Mouse (Mus musculus) ES-CJ7 (cell line): ENCODE data around the gene Tbc1d23.

Source experiments
- DNase-seq: peaks from one replicate; pipeline ENCODE4 v3.0.0; 2011; ENCODE audit warnings: low read depth, low spot score

The Tbc1d23 gene

DNA sequence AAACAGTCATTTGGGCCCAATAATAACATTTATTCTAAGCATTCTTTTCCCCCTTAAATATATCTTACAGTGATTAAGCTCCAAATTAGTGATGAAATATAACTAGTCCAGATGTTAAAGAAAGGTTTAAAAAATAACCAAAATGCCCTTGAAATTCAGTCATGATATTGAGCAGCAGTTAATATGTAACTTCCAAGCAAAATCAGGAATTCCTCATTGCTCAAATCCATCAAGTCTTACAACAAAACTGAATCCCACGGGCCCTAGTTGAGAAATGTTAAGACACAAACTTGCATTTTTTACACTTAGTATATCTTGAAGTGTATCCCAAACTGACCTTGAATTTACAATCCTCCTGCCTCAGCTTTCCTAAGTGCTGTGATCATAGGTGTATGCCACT is 67.6 kb downstream of the Tbc1d23 start:
- DNase-seq, result no peak

DNA sequence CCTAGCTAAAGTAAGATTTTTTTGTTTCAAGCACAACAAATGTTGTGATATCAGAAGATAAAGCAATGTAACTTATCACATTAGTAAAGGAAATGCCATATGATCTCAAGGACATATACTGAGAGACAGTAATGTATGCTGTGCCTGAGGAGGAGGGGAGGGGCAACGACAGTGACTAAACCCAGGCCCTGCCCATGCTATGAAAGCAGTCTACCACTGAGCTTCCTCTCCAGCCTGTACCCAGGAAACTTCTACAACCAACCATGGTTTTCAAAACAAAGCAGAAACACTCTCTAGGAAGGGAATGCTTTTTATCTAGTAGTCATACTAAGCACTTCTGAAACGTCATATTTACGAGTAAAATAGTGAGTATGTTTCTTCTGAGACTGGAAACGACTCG is 68.5 kb downstream of the Tbc1d23 start:
- no peak for DNase-seq

DNA sequence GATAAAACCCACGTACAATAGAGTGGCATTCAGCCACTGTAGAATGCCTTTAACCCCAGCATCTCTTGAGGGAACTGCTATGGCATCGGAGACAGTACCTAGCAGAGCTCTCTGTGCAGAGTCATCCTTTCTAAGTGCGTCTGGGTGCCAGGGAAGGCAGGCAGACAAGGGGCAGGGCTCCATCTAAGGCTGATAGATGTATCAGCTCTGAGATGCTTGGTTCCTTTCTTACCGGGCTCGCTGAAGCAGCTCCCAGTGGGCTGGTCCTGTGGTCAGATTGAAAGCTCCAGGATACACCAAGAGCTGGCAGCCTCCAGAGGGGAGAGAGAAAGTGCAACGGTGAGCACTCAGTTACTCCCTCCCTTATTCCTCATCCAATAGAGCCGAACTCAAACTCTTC is 71.5 kb downstream of the Tbc1d23 start:
- DNase-seq, result no peak

DNA sequence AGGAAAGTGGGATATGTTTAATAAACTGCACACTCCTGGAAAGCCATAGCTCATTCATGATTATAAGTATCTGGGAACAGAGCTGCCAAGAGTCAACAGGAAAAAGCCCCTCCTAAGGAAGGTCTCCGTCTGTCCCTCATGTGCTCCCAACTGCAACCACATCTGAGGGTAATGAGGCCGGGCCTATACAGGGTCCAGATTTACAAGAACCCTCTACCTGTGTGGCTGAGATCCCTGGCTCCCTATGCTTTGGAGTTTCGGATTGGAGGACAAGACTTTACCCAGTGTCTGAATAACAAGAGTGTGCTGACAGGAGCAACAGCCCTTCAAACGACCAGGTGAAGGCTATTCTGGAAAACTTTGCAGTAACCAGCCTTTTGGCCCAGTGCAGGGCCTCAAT is 73.6 kb downstream of the Tbc1d23 start:
- DNase-seq, result no peak

DNA sequence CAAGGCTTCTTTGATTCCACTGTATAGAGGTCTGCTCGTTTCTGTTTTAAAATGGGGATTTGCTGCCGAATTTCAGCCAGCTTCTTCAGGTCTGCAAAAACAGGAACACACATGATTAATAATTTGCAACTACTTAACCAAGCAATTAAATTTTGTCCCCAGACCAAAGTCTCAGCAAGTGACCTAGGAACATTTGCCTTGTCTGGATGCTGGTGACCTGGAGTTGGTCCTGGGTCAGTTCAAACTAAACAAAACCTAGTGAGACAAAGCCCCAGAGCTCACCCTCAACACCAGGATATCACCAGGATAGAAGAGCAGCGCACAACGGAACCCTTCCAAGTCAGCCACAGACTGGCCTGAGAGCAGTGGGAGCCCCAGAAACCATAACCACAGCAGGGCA is 74.2 kb downstream of the Tbc1d23 start:
- no peak for DNase-seq

DNA sequence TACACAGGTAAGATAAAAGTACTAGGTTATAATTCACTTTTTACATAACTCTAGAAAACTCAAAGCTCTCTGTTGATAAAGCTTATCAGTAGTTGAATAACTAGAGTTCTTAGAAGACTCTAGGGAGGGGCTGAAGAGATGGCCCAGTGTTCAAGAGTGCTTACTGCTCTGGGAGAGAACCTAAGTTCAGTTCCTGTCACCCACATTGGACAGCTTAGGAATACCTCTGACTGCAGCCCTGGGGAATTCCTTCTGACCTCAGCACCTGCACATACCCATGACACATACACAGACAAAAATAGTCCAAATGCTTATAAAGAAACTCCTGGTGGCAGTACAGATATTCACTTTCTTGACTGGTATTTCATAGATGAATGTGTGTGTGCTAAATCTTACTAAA is 75.4 kb downstream of the Tbc1d23 start:
- DNase-seq, result no peak

DNA sequence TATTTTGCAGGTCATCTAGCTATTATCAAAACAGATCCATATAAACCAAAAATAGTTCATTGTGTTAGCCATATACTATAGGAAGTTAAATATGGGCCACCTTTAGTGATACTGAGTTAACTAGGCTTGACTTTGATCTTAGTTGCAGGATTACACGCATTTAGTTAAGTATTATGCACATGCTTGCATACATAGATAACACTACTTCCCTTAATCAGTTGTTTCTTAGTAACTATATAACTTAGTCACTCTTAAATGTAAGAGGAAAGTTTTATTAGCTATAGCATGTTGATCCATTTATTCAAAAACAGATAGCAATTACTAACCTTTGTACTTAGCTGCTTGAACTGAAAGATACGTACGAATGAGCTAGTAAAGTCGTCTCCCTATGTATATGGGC is 79.9 kb downstream of the Tbc1d23 start:
- DNase-seq, result no peak

DNA sequence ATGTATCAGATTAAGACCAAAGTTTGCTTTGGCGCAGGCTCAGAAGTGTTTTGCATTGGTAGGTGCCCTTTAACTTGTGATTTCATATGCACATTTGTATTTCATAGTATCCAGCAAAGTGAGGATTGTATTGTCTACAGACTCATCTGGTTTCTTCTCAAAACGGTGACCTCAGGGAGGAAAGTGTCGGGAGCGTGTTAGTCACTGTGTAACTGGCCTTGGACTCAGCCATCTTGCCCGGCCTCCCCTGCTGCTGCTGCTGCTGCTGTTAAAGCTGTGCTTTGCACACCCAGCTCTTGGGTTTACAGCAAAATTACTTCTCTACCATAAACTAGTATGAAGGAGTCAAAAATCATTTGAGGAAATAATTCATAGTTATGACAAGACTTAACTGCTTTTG is 86.6 kb downstream of the Tbc1d23 start:
- DNase-seq, result no peak

DNA sequence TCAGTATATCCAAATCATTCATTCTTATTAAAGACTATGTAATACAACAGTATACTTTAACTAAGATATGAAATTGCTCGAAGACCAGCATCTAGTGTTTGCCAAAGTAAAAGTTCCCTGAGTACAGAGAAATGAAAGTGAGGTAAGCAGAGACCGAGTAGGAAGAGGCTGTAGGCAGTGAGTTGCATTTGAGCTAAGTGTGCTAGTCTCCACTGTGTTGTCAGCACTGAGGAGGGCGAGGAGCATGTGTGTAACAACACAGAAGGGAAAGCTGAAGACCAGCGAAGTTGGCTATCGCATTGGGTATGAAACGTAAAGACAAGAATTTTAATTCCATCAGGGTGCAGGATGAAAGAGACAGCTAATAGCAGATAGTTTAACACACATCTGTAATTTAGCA is 97.7 kb downstream of the Tbc1d23 start:
- no peak for DNase-seq

DNA sequence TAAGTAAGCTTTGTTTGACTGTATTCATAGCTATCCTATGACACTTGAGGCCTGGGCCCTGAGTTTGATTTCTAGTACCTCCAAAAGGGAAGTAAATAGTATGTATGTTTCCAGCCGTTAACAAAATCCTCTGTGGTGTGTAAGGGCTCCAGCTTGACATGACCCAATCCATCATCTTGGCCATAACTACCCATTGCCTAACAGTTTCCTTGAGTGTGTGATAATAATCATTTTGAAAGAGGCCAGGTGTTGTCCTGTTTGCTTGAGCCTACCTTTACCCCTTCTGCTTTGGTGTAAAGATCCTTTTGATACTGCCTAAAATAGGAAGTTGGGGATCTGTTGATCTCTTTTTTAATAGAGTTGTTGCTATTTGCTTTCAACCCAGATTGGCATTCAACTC is 99.0 kb downstream of the Tbc1d23 start:
- no peak for DNase-seq

DNA sequence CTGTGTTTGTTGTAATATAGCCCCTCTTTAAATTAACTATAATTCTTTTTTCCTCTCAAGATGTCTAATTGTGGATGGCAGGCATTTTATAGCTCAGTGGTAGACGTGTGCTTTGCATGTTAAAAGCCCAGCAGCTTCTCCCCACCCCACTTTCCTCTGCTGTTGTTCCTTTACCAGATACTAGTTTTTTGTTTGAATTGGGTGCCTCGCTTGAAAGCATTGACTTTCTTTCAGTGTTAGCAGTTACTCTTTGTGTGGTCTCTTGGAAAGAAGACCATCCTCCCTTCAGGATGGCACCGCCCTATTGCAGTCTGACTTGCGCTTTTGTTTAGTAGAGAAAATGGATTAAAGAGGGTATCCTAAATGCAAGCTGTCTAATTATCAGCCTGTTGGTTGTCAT is 99.8 kb downstream of the Tbc1d23 start:
- peak; percentile 59 for DNase-seq

DNA sequence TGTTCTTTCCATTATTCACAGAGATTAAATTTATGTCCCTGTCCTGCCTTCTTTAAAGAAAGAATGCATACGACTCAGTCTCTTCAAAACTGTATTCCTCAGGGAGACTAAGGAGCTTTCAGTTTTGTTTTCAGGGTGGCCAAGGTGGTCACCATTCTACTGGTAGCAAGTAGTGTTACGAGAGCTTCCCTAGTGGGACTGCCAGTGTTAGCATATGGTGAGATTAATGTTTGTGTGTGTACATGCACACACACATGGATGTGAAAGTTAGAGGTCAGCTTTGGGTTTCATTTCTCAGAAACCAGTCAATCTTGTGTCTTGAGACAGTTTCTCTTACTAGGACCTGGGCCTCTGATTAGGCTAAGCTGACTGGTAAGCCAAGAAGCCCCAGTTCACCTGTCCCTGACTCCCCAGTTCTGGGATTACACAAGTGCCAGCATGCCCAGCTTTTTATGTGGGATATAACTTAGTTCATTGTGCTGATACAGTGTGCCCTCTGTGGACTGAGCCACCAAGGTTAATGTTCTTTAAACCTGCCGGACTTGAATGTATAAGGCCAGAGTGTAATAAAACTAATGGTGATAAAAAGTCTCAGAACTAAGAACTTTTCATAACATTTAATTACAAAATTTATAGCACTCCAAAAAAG is 100.4 kb downstream of the Tbc1d23 start:
- no peak for DNase-seq

DNA sequence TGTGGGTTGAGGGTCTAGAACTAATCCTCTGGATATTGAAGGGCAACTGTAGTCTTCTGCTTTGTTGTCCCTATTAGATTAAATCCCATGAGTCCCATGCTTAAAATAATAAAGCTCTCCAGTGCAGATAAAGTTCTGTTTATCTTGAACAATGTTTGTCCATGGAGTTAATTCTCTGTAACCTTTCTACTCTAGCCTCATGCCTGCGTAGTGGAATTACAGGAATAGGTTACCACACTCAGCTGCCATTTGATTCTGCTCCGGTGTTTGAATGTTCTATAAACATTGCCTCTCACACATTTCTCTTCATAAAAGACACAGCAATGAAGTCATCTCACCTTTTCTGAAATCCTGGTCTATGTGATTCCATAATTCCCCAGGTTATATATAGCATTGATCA is 103.5 kb downstream of the Tbc1d23 start:
- DNase-seq, result no peak

DNA sequence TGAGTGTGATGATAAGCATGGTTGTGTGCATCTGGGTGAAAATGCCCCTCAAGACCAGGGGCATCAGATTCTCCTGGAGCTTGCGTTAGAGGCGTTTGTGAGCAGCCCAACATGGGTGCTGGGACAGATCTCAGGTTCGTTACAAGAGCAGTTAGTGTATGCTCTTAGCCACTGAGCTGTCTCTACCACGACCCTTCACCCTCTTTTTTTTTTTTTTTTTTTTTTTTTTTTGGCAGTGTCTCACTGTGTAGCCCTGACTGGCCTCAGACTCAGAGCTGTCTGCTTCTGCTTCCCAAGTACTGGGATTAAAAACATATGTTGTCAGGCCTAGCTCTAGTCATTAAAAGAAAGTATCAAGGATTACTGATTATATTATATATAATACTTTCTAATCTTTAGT is 105.0 kb downstream of the Tbc1d23 start:
- no peak for DNase-seq

DNA sequence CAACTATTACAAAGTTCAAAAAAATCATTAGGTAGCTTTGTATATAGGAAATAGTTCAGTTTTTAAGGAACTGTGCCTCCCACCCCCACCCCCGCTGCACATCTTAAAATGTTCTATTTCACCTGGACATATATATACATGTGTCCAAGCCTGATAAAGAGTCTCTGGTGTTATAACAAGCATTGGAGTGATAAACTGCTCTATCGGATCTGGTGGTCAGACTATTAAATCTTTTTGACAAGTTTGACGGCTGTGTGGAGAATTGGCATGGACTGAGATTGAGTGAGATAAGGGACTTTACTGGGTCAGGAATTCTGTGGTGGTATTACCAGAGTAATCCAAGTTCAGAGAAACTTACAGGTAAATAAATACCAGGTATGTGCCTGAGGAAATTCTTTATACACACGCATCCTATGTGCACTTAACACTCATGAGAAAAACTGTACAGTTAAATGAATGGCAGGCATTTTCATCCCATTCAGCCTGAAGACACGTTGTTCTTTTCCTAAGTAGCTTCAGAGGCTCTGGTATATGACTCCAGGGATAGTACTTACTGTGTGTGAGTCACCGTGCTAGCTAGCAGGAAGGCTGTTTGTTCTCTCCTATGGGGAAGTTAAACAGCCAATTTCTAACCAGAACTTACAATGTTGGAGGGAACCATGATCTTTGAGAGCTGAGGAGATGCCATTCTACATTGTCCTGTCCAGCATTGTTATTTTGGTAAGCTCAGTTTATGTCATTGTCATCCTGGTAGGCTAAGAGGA is 108.4 kb downstream of the Tbc1d23 start:
- DNase-seq, result no peak

DNA sequence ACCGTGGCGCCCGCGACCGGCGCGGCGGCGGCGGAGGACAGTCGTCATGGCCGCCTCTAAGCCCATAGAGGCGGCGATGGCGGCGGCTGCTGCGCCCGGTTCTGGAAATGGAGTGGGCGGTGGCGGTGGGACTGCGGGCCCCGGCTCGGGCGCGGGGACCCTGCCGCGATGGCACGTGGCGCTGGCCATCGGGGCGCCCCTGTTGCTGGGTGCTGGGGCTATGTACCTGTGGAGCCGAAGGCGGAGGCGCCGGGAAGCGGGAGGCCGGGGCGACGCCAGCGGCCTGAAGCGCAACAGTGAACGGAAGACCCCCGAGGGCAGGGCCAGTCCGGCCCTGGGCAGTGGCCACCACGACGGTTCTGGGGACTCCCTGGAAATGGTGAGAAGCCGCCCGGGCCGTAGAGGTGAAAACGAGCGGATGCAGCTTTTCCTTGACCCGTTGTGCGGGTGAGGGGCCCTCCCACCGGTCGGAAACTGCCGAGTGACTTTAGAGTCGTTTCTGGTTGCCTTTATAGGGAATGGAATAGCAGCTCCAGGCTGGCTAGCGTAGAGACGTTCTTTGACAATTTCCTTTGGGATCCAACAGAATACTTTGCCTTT is 109.4 kb downstream of the Tbc1d23 start:
- no peak for DNase-seq

DNA sequence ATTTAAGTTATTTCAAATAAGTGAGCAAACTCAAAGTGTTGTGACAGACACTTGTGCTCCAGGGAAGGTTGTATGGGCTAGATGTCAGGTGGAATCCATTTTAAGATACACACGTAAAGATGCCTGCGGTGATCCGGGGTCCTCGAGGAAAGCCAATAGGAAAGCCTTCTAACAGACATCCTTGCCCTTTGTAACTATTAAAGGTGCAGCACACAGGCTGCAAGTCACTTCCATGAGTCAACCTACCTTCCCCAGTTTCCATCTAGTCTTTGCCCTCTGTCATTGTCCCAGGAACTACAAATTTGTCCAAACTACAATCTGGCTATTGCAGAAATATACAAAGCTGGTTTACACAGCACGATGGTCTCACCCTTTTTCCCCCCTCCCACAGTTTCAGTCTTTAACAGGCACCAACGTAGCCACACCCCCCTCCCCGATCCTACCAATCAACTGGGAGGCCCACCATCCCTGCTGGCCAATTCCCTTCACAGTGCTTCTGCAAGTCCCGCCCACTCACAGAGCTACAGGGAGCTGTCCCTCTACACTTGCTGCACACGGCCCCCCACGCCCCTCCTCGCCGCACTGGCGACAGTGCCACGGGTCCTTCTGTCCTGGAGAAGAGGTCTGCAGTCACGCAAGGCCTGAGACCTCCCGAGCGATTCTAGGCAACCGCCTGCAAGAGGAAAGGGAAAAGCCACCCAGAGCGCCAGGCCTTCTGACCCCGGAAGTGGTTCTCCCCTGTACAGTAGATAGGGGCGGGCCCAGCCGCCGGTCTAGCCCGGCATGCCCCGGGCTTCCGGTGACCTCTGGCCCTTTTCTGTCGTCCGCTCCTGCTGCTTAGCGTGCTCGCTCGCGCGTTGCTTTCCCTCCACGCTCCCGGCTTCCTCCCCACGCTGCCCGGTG is 110.1 kb downstream of the Tbc1d23 start, which contains the start of gene Tomm70a:
TSS of gene Tomm70a (plus strand) at position 791 of the 903 bp plus-strand sequence.
- DNase-seq, result peak; percentile 98
